Mouse (Mus musculus): ENCODE measurements around the gene Etv6.

DNA sequence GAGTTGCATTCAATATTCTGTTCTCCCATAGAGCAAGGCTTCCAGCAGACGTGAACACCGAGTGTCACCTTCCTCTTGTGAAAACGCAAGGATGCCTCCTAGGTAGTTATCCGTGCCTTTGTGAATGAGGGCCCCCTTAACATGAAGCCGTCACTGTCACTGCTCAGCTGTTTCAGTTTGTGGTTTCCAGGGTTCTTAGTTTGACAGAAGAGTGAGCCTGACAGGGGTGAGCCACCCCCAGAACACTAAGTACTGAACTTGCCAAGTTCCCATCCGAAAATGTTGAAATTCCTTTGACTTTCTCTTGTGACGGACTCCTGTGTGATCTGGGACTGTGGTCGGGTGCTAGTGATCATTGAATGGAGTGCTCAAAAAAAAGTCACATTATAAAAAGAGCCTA lies 129.5 kb downstream of the Etv6 start:
- no peak for TF ChIP-seq POLR2A (IDR thresholded peaks at IDR 0.05; ENCODE audit: low read depth, low read length)
- TF ChIP-seq CTCF (IDR thresholded peaks at IDR 0.05; ENCODE audit: extremely low read depth, insufficient read length, insufficient replicate concordance, low read depth, low read length), result no peak
